Mouse (Mus musculus): Measurements from ENCODE around the gene 4932415D10Rik.

4932415D10Rik gene

GRCm38 (mm10) chr10:82316482-82316881, at the start of gene 4932415D10Rik:
Gene 4932415D10Rik (minus strand): TSS chr10:82316582.
- no peak for DNase-seq (ENCODE audit: low read depth)

DNA sequence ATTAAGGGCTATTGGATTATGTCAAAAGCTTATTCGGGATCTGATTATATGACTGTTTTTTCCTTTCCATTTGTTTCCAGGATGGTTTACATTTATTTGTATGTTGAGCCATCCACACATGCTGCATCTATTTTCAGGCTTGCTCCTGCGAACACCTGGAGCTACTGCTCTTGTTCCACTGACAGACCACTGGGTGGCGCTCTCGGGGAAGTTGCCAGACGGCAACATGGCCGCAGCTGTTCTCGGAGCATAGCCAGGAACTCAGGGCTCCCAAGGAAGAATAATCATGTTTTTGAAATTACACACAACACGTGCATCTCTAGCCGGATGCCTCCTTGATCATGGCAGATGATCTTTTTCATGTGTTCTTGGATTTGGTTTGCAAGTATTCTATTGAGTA, 45.5 kb upstream of the 4932415D10Rik start:
- no peak for DNase-seq (ENCODE audit: low read depth)

- no peak for DNase-seq (ENCODE audit: low read depth)
Measured at GRCm38 (mm10) chr10:82355401-82355800, 39.0 kb upstream of the 4932415D10Rik start.

DNA sequence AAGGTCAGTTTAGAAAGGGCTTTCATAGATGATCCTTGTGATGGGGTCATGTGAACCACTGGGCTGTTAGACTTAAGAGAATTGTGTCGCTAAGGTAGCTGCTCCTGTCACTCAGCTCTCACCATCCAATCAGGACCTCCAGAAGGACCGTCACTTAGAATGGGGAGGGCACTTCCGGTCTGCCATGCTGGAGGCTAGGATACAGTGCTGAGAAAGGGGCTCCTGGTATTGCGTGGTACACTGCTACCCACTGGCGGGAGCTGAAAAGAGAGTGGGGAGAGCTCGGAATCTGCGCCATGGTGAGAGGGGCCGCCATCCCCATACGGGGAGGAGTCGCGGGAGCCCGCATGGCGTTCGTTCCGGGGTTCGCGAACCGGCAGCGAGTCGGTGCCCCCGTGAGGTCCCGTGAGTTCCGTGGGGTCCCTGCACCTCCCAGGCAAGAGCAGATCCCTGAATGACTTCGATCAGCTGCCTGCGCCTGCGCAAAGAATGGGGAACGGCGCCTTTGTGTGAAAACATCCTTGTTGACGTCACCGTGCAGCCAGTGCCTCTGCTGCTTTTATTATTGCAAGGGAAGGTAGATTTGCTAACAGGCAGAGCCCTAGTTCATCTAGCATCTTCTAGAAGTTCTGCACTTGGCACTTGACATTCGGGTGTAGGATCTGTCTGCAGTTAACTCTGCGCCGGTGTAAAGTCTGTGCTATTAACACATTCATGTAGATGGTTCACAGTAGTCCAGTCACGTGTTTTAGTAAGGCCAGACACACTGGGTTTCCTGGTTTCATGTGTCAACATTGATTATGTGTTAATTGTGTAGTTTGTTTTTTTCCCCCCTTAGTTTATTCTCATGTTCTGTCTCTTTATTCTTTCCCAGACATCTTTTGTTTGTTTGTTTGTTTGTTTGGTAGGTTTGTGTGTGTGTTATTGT, 38.0 kb upstream of the 4932415D10Rik start, which contains the start of gene Gm4924:
TSS of gene Gm4924 (plus strand) at position 173 of the 928 bp plus-strand sequence.
- DNase-seq (ENCODE audit: low read depth): peak; percentile 95

- DNase-seq (ENCODE audit: low read depth): no peak
Measured at GRCm38 (mm10) chr10:82329826-82330225, 13.4 kb upstream of the 4932415D10Rik start.

DNA sequence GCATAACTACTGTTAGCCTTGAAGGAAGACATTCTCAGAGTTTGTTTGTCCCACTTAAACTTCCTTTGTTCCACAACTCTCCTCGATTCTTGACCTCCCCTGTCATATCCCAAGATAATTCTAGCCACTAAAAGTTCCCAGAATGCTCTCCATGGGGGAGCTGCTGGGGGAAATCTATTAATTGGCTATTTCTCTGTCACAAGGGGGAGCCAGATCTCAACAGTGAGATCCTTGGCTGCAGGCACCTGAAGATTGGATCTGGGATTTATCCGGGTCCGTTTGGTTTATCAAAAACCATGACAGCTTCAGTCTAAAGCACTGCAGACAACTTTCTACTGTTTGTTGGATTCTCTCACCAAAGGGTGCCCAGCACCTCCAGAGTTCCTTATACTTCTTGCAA, 3.8 kb upstream of the 4932415D10Rik start:
- DNase-seq (ENCODE audit: low read depth): peak; percentile 62

GRCm38 (mm10) chr10:82296440-82296839, 19.9 kb downstream of the 4932415D10Rik start:
- DNase-seq (ENCODE audit: low read depth): peak; percentile 17

- no peak for DNase-seq (ENCODE audit: low read depth)
Measured at GRCm38 (mm10) chr10:82257331-82257730, 59.1 kb downstream of the 4932415D10Rik start.

- no peak for DNase-seq (ENCODE audit: low read depth)
Measured at GRCm38 (mm10) chr10:82245021-82245420, 71.4 kb downstream of the 4932415D10Rik start.

DNA sequence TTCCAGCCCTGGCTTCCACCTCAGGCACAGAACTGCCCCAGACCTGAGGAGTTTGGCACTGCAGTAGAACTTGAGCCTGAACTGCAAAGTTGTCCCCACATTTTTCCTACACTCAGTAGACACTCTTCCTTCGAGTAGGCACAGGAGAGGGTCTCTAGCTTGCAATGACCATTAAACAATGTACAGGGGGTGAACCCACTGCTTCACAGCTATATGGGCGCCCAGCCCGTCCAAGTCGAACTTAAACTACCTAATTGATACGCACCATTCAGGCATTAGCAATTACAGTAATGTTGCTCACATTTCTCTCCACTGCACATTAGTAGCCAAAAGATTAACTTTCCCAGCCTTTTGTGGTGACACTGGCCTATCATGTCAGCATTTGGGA, 75.0 kb downstream of the 4932415D10Rik start:
- DNase-seq (ENCODE audit: low read depth): no peak

DNA sequence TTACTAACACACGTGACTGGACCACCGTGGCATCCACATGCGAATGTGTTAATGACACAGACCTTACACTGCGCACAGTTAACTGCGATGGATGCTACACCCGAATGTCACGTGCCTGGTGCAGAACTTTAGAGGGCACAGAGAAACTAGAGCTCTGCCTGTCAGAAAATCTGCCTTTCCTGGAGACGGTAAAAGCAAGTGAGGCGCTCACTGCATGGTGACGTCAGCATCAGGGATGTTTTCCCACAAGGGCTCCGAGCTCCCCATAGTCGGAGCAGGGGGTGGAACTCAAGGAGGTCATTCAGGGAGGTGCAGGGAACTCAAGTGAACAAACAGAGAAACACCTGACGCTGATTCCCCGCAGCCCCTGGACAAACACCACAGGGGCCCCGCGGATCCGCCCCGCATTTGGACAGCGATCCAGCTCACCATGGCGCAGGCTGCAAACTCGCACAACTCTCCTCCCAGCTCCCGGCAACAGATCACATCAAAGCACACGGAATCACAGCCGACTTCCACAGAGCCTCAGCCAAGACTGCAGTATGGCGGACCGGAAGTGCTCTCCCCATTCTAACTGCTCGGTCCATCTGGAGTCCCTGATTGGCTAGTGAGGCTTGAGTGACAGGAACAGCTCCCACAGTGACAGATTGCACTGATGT, 75.5 kb downstream of the 4932415D10Rik start, which contains the start of gene Zfp938:
TSS of gene Zfp938 (minus strand) at position 539 of the 659 bp plus-strand sequence.
- DNase-seq (ENCODE audit: low read depth): peak; percentile 94
